Mouse (Mus musculus) layer of hippocampus, adult 6 months (tissue): ENCODE data around the gene Olfr1313. TPM values are rescaled to one million over a fixed set of nuclear protein-coding genes. Genes with fewer than 3 reads are reported as not detected.

ENCODE experiments used
- long read RNA-seq, 2 experiments: library from polyadenylated mRNA; unstranded; transcript quantifications; one replicate each; pipeline ENCODE4 v2.0.0; 2019 to 2020
- polyA plus RNA-seq: library from polyadenylated mRNA; unstranded; fragments of <200 nt; fragmentation: Nextera tagmentation; gene quantifications from 2 replicates; pipeline ENCODE4 v1.2.3, GENCODE M21; 2021

Gene Olfr1313
- polyA plus RNA-seq = not detected in 2 replicates
- long read RNA-seq, experiment 1 = 0 reads
- long read RNA-seq, experiment 2 = 0 reads

GRCm38 (mm10) chr2:112077743-112078142 lies at the start of gene Olfr1313:
Gene Olfr1313 (minus strand): TSS chr2:112077843.

DNA sequence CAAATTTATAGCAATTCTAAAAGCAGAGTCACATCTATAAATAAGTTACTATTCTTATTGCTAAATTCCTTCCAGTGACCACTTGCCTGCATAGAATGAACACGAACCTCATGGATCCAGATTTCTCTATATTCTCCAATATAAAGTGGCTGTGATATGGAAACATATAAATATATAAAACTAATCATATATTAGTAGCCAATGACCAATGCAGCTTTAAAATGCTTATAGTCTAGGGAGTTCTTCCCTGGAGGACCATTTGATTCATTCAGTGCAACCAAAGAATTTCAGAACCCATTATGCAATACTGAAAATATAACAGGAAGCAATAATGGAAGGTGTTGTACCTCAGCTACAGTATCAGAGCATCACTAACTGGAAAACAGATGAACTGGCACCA lies 37.7 kb upstream of the Olfr1313 start, which contains the start of gene Olfr1315-ps1:
Olfr1315-ps1 (minus strand) TSS at position 101 of the 400 bp plus-strand sequence.

GRCm38 (mm10) chr2:112096681-112097080 lies 19.0 kb upstream of the Olfr1313 start, which contains the start of gene Olfr1314:
Gene Olfr1314 (minus strand): TSS chr2:112096781.

DNA sequence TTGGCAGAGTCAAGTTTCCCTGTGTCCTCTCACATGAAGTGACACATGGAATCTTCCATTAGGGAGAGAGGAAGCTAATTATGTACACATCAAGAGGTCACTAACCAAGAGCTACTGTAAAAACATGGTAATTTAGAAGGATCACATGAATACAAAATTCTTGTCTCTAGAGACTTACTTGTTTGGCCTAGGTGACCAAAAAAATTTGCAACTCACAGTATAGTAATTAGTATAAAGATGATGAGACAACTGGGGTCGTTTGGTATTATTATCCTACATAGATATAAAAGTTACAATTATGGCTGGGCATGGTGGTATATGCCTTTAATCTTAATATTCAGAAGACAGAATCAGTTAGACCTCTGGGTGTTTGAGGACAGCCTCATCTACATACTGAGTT lies 27.5 kb downstream of the Olfr1313 start, which contains the start of gene Olfr1312:
Olfr1312 (minus strand) TSS at position 101 of the 400 bp plus-strand sequence.

DNA sequence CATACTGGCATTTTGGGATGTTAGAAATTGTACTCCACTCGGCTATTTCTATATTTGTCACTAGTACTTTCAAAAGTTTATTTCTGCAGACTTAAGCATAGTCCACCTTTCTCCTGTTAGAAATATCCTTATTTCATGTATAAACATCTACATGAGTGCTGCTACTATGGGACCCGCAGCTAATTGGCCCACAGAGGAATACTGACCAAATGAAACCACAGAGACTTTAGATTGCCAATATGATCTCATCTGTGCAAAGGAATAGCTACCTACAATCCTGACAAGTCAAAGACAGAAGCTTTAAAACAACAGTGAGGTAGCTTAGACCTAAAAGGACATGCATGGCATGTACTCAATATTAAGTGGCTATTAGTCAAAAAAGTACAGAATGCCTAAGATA lies 53.3 kb downstream of the Olfr1313 start, which contains the start of gene Olfr1311:
Olfr1311 (minus strand) TSS at position 101 of the 400 bp plus-strand sequence.

Other genes with a start within 250 kb of the Olfr1313 start
- gene Olfr1305, start 200.7 kb downstream of the Olfr1313 start, polyA plus RNA-seq = not detected in 2 replicates
- gene Olfr1306, start 161.6 kb downstream of the Olfr1313 start, polyA plus RNA-seq = not detected in 2 replicates
- not detected in 2 replicates for gene Olfr1307, start 128.4 kb downstream of the Olfr1313 start, polyA plus RNA-seq
- gene Olfr1308, start 112.9 kb downstream of the Olfr1313 start, polyA plus RNA-seq = not detected in 2 replicates
- not detected in 2 replicates for gene Olfr1309, start 87.6 kb downstream of the Olfr1313 start, polyA plus RNA-seq
- not detected in 2 replicates for gene Olfr1310, start 65.1 kb downstream of the Olfr1313 start, polyA plus RNA-seq
- gene Olfr1311, start 53.4 kb downstream of the Olfr1313 start, polyA plus RNA-seq = not detected in 2 replicates
- not detected in 2 replicates for gene Olfr1312, start 27.6 kb downstream of the Olfr1313 start, polyA plus RNA-seq
- not detected in 2 replicates for gene Olfr1314, start 18.9 kb upstream of the Olfr1313 start, polyA plus RNA-seq
- not detected in 2 replicates for gene Olfr1315-ps1, start 37.6 kb upstream of the Olfr1313 start, polyA plus RNA-seq
- gene Olfr1316, start 57.1 kb upstream of the Olfr1313 start, polyA plus RNA-seq = not detected in 2 replicates
- gene Olfr1317, start 62.5 kb upstream of the Olfr1313 start, polyA plus RNA-seq = not detected in 2 replicates
- gene Olfr1318, start 76.4 kb upstream of the Olfr1313 start, polyA plus RNA-seq = not detected in 2 replicates
- gene Lpcat4, start 161.6 kb upstream of the Olfr1313 start, polyA plus RNA-seq = 28.9 and 32.7 TPM in 2 replicates
- gene Nutm1, start 181.4 kb upstream of the Olfr1313 start, polyA plus RNA-seq = 0.04 and 0.06 TPM in 2 replicates
- gene Nop10, start 184.1 kb upstream of the Olfr1313 start, polyA plus RNA-seq = 242 and 268 TPM in 2 replicates
- gene Slc12a6, start 188.0 kb upstream of the Olfr1313 start, polyA plus RNA-seq = 10.5 and 11.8 TPM in 2 replicates
- gene Gm21985, start 188.5 kb upstream of the Olfr1313 start, polyA plus RNA-seq = 0.10 and 0.18 TPM in 2 replicates